Mouse (Mus musculus) liver, embryonic 16.5 days (tissue): ENCODE measurements at regions not wholly inside any gene's neighbourhood (a gene's known extent, or its start where the extent isn't known, plus 50 kb on each side); places are given as distances from the start of the nearest gene placed in this dataset.

Experiments
- ATAC-seq: fragments of 200-750 bp; cut with Nextera tagmentation; 2 replicates; pipeline ENCODE4 v1.8.0; 2017; ENCODE audit warnings: low read depth, mild to moderate bottlenecking, moderate number of reproducible peaks, moderate library complexity
- H3K27ac ChIP-seq: fragments of 300-500 bp; sonication (generic); 2 replicates; pipeline ENCODE4 v1.5.1; 2014; ENCODE audit warnings: mild to moderate bottlenecking, low read length
- H3K27me3 ChIP-seq: fragments of 300-500 bp; sonication (generic); 2 replicates; pipeline ENCODE4 v1.6.1; 2014; ENCODE audit warnings: low read depth, low read length, mixed read lengths; ENCODE audit not compliant: control insufficient read depth, insufficient read depth
- H3K36me3 ChIP-seq: fragments of 300-500 bp; sonication (generic); 2 replicates; pipeline ENCODE4 v1.6.1; 2014; ENCODE audit warnings: mild to moderate bottlenecking; ENCODE audit not compliant: control insufficient read depth, insufficient read depth
- H3K4me1 ChIP-seq: fragments of 300-500 bp; sonication (generic); 2 replicates; pipeline ENCODE4 v1.6.1; 2014; ENCODE audit warnings: low read depth, low read length, mixed read lengths; ENCODE audit not compliant: control insufficient read depth
- H3K4me2 ChIP-seq: fragments of 300-500 bp; sonication (generic); 2 replicates; pipeline ENCODE4 v1.6.1; 2014; ENCODE audit warnings: low read depth, low read length, mixed read lengths
- H3K4me3 ChIP-seq: fragments of 300-500 bp; sonication (generic); 2 replicates; pipeline ENCODE4 v1.5.1; 2014; ENCODE audit warnings: low read depth, mild to moderate bottlenecking, low read length
- H3K9ac ChIP-seq: fragments of 300-500 bp; sonication (generic); 2 replicates; pipeline ENCODE4 v1.6.1; 2014; ENCODE audit warnings: low read depth, low read length
- H3K9me3 ChIP-seq: fragments of 300-500 bp; sonication (generic); replicated peaks from 2 replicates; pipeline ENCODE4 v1.6.1; 2016; ENCODE audit warnings: low read length; ENCODE audit not compliant: control insufficient read depth
- WGBS: fragments of 180-500 bp; shearing (Covaris S2); extraction: QIAGEN DNeasy Blood & Tissue Kit; methylation state at CpG from one replicate; pipeline ENCODE4 v1.1.7; 2014; ENCODE audit not compliant: insufficient replicate concordance; 5-methylcytosine and 5-hydroxymethylcytosine counted together

DNA sequence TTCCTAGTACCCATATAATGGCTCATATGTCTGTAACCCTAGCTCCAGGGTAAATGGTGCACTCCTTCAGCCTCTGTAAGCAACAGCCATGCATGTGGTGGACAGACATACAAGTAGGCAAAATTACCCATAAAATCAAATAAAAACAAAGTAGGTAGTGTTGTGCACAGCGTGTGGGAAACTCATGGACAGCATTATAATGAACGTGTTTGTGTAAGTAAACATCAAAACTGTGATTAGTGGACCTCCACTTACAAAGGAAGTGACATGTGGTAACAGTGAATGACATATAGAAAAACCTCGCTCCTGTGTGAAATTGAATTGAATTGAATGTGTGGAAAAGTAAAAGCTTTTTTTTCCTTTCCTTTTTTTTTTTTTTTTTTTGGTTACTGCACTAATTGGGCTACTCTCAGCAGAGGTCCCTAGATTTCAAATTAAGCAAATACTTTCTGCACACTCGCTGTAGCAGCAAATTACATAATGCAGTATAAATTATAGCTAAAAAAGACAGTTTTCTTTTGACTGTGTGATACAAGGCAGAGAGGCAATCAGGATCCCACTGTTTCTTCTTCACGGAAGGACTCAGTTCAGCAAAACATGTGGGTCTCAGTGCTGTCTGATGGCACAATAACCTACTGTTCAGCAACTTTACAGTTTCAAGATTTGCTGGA lies 1035.0 kb upstream of the Lrrtm3 start:
- Histone ChIP-seq H3K27me3 (no peaks in the 10 kb centered on the region), H3K27ac (no peak overlapping the region), H3K4me1 (no peaks in the 10 kb centered on the region), H3K9ac (no peak overlapping the region), H3K4me3 (no peak overlapping the region), H3K36me3 (no peaks in the 10 kb centered on the region), H3K9me3 (no peaks in the 10 kb centered on the region), H3K4me2 (no peak overlapping the region)
- 53% methylated on average over 5 of the region's 5 CpGs for WGBS
- no peak for ATAC-seq

DNA sequence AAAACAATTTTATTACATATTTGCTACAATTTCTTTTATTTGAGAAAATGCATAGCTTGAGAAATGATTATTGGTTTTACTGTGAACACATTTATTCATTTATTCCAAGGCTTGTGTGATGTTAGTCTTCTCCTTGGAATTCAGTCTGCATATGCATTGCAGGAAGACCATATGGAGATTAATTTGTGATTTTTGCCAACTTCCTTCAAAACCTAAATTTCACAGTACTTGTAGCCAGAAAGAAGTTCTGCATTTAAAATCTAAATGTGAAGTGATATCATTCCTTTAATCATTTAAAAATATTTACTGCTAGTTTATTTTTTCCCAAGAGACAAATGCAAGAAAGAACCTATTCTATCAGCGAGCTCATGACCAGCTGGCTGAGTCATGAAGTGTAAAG lies 1028.1 kb upstream of the Lrrtm3 start:
- Histone ChIP-seq H3K4me2 (no peak overlapping the region), H3K4me1 (no peaks in the 10 kb centered on the region), H3K4me3 (no peak overlapping the region), H3K36me3 (no peaks in the 10 kb centered on the region), H3K9ac (no peak overlapping the region), H3K27ac (no peak overlapping the region), H3K27me3 (no peaks in the 10 kb centered on the region), H3K9me3 (no peaks in the 10 kb centered on the region; the same call in 1 of the 2 replicates)
- 59% methylated on average over 1 of the region's 1 CpGs for WGBS
- no peak for ATAC-seq

GRCm38 (mm10) chr10:65114586-65114985 lies 1024.5 kb upstream of the Lrrtm3 start:
- Histone ChIP-seq H3K27ac (no peak overlapping the region), H3K9ac (no peak overlapping the region), H3K4me2 (no peak overlapping the region), H3K27me3 (no peaks in the 10 kb centered on the region), H3K4me3 (no peak overlapping the region), H3K36me3 (no peaks in the 10 kb centered on the region), H3K4me1 (no peaks in the 10 kb centered on the region), H3K9me3 (no peaks in the 10 kb centered on the region; the same call in 1 of the 2 replicates)
- no peak for ATAC-seq

DNA sequence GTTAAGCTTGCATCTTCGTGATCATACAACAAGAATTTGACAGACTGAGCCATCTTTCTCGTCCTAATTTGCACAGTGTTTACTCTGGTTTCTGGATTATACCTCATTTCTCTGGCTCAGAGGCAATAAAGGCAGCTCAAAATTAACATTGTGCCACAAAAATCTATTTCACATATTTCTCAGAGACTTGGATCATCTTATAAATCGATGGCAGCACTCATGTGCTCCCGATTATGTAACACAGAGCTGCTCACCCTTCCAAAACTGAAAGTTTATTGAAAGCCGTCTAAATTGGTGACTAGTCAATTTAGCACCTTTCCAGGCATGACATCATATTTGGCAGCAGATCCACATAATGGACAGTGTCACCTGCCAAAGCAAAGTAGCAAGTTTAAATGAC lies 1020.7 kb upstream of the Lrrtm3 start:
- Histone ChIP-seq H3K27ac (no peak overlapping the region), H3K9me3 (no peaks in the 10 kb centered on the region), H3K36me3 (no peaks in the 10 kb centered on the region), H3K9ac (no peak overlapping the region), H3K4me1 (no peaks in the 10 kb centered on the region), H3K4me2 (no peak overlapping the region), H3K4me3 (no peak overlapping the region), H3K27me3 (no peaks in the 10 kb centered on the region)
- WGBS, result 61% methylated on average over 5 of the region's 5 CpGs
- no peak for ATAC-seq

GRCm38 (mm10) chr10:65107413-65107812 lies 1017.3 kb upstream of the Lrrtm3 start:
- Histone ChIP-seq H3K9ac (no peak overlapping the region), H3K36me3 (no peaks in the 10 kb centered on the region), H3K4me1 (no peaks in the 10 kb centered on the region), H3K4me3 (no peak overlapping the region), H3K9me3 (no peaks in the 10 kb centered on the region), H3K27ac (no peak overlapping the region), H3K4me2 (no peak overlapping the region), H3K27me3 (no peaks in the 10 kb centered on the region)
- ATAC-seq, result no peak
- WGBS, result 47% methylated on average over 2 of the region's 2 CpGs

- 38% methylated on average over 2 of the region's 2 CpGs for WGBS
- no peak overlapping the region for H3K27ac ChIP-seq
- H3K4me2 ChIP-seq, result no peak overlapping the region
- no peaks in the 10 kb centered on the region for H3K27me3 ChIP-seq
- H3K9ac ChIP-seq, result no peak overlapping the region
- no peaks in the 10 kb centered on the region for H3K9me3 ChIP-seq
- no peaks in the 10 kb centered on the region for H3K4me1 ChIP-seq
- H3K4me3 ChIP-seq, result no peak overlapping the region
- H3K36me3 ChIP-seq, result no peaks in the 10 kb centered on the region
- no peak for ATAC-seq
Measured at GRCm38 (mm10) chr10:65084446-65084845, 994.4 kb upstream of the Lrrtm3 start.

DNA sequence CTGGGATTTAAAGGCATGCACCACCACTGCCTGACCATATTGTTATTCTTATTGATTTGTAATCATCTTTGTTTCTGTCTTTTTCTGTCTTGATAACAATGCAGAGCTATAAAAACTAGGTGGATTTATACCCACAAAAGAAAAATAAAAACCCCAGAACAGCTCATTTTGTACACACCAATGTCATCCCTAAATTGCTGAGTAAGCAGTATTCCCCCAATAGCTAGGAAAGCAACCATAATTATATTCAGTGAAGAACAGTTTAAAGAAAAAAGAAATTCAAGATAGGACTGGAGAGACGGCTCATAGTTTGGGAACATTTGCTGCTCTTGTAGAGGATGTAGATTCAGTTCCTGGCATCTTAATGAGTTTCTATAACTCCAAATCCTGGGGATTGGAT lies 991.6 kb upstream of the Lrrtm3 start:
- Histone ChIP-seq H3K27me3 (no peaks in the 10 kb centered on the region), H3K36me3 (no peaks in the 10 kb centered on the region), H3K9ac (no peak overlapping the region), H3K4me3 (no peak overlapping the region), H3K9me3 (no peaks in the 10 kb centered on the region), H3K27ac (no peak overlapping the region), H3K4me2 (no peak overlapping the region), H3K4me1 (no peaks in the 10 kb centered on the region)
- ATAC-seq, result no peak
- 63% methylated on average over 1 of the region's 1 CpGs for WGBS

GRCm38 (mm10) chr10:65058086-65058485 lies 968.0 kb upstream of the Lrrtm3 start:
- no peaks in the 10 kb centered on the region for H3K4me1 ChIP-seq
- ATAC-seq, result peak; percentile 79
- H3K9me3 ChIP-seq, result no peaks in the 10 kb centered on the region
- H3K4me2 ChIP-seq, result no peak overlapping the region
- no peak overlapping the region for H3K27ac ChIP-seq
- no peaks in the 10 kb centered on the region for H3K36me3 ChIP-seq
- H3K4me3 ChIP-seq, result no peak overlapping the region
- no peak overlapping the region for H3K9ac ChIP-seq
- no peaks in the 10 kb centered on the region for H3K27me3 ChIP-seq
